Mouse (Mus musculus) gastrocnemius, adult 2 months (tissue): ENCODE data around the gene Unc13c. TPM values are rescaled to one million over a fixed set of nuclear protein-coding genes. Genes with fewer than 3 reads are reported as not detected.

ENCODE experiments used
- DNase-seq: peaks from one replicate; pipeline ENCODE4 v3.0.0; 2022
- H3K27ac ChIP-seq: fragments of 200-600 bp; 2 replicates; pipeline ENCODE4 v1.8.1; 2022; ENCODE audit warnings: mild to moderate bottlenecking
- H3K4me3 ChIP-seq: fragments of 200-600 bp; 2 replicates; pipeline ENCODE4 v1.8.1; 2022; ENCODE audit warnings: mild to moderate bottlenecking, moderate library complexity
- CTCF ChIP-seq: fragments of 200-600 bp; IDR thresholded peaks from 2 replicates; pipeline ENCODE4 v1.8.1; 2022; ENCODE audit warnings: antibody characterized with exemption, mild to moderate bottlenecking, moderate library complexity
- intact Hi-C: fragments of 180-260 bp; cut with DNase I; formaldehyde crosslinking; loops from one replicate; pipeline ENCODE4 v1.15.1; 2025
- total RNA-seq, 2 experiments: library from RNA; stranded (reverse); gene quantifications; 2 replicates each; pipeline ENCODE4 v1.2.3; 2021

The Unc13c gene
- total RNA-seq, 2 experiments from 2014 or later = 0.05 to 0.25 TPM

DNA sequence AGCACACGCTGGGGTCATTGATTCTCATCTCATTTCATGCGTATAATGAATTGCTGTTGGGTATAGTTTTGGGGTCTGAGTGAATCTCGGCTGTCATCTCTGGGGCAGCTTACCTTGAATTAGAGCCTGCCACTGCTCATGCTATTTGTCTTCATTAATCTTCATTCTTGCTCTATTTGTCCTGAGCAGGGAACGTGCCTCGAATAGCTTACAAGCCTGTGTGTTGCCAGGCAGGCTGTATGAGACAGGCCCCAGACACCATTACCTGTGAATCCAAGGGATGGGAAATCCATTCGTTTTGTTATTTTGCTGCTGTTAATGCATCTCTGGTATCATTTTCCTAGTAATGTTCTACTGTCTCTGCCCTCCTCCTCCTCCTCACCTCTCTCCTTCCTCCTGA, 518.8 kb downstream of the Unc13c start:
- Histone ChIP-seq H3K4me3 (no peak overlapping the region), H3K27ac (no peak overlapping the region)
- intact Hi-C loops = no loop called here
- DNase-seq = no peak
- no peak for TF ChIP-seq CTCF

GRCm38 (mm10) chr9:73449216-73449615, 519.5 kb downstream of the Unc13c start:
- no peak for TF ChIP-seq CTCF
- Histone ChIP-seq H3K27ac (no peak overlapping the region), H3K4me3 (no peak overlapping the region)
- DNase-seq = no peak
- intact Hi-C loops = no loop called here

DNA sequence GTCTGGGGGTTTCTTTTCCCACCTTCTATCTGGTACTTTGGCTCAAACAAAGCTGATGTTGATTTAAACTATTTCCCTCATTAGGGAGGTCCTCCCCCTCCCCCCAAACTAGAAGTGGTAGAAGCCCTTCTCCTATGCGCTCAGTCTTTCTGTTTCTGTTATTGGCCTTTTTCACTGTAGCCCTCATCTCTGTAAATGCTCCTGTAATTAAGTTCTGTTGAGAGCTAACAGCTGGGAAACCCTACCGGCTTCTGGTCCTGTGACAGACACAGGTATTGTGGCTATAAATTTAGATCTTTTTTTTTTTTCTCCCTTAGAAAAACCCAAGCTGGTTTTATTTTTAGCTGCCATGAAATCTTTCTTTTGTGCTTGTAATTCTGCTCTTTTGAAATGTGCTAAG, 536.8 kb downstream of the Unc13c start:
- intact Hi-C loops = no loop called here
- TF ChIP-seq CTCF = no peak
- no peak overlapping the region for H3K27ac ChIP-seq
- DNase-seq = no peak
- H3K4me3 ChIP-seq = no peak overlapping the region

Other genes with a start within 250 kb of the Unc13c start
- not detected for gene Wdr72, start 141.4 kb upstream of the Unc13c start, total RNA-seq